Mouse (Mus musculus): ENCODE data around the gene Gm20388.

Gene Gm20388

DNA sequence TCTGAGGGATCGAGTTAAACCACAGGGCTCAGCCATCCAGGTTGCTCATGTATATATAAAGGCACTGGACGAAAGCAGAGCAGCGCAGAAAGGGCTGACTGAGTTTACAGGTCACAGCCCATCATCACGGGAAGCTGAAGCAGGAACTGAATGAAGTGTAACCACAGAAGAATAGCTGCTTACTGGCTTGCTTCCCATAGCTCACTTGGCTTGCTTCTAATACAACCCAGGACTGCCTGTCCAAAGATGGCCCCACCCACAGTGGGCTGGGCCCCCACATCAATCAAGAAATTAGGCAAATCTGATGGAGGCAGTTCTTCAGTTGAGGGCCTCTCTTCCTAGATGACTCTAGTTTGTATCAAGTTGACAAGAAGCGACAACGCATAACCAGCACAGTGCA is 4336.9 kb downstream of the Gm20388 start:
- DNase-seq, result no peak

DNA sequence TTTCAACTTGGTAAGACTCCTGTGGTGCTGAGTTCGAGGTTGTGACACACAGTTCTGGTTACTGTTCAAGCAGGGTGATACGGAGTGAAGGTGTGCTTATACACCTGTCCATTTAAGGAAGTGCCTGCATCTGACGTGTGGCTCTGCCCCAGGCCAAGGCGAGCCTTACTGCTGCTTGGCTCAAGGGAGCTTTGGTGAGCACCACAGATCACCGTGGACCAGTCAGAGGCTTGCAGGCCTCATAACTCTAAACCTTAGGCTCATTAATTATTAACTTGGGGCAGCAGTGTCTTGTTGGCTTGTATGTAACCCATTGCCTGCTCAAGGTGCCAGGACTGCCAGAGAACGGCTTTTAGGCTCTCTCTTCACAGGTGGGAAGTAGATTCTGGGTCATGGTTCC is 4338.0 kb downstream of the Gm20388 start:
- peak; percentile 47 for DNase-seq

DNA sequence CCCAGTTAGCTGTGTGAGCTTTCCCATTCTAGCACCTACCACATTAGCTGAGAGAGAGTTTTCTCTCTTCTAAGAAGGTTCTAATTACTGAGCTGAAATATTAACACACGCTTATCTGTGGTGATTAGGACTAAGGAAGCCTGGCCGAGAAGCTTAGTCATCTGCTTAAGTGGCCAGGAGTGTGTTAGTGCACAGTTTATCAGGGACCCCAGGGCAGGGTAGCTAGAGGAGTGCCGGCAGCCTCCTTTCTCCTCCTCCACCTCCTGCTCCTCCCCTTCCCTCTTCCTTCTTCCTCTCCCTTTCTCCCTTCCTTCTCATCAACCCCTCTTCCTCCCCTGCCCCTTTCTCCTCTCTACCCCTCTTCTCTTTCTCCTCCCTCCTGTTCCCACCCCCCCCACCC is 4339.6 kb downstream of the Gm20388 start:
- no peak for DNase-seq

DNA sequence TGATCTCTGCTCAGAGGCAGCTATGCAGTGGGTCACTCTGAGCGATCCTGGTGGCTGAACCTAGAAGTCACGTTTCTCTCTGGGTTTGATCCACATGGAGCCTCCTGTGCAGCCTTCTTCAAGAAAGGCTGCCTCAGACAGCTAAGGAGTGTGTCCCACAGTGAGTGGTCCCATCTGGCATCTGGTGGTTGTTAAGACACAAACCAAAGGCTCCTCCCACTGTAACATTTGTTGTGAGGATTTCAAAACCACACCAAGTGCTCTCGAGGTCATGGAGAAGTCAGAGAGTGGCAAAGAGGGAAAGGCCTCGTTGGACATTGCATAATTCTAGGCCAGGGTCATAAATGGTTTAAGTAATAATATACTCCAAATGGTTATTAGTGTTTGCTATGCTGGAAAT is 4340.1 kb downstream of the Gm20388 start:
- peak; percentile 61 for DNase-seq

DNA sequence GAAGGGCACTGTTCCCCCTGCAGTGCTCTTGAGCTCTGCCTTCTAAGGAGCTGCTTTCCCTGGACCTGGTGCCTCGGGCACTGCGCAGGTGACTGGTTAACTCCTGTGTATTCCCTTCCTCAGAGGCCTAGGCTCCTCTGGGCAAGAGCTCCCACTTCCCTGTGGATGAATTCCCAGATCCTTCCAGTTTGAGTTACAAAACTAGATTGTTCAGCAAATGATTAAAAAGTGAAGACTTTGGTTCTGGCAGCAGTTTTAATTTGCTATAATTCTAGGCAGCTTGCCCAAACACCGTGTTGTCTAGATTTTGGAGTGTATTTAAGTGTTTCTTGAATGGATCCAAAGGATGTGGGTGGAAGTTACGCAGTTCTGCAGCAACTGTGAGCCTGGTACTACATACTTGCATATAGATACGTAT is 4341.9 kb downstream of the Gm20388 start:
- peak; percentile 45 for DNase-seq

DNA sequence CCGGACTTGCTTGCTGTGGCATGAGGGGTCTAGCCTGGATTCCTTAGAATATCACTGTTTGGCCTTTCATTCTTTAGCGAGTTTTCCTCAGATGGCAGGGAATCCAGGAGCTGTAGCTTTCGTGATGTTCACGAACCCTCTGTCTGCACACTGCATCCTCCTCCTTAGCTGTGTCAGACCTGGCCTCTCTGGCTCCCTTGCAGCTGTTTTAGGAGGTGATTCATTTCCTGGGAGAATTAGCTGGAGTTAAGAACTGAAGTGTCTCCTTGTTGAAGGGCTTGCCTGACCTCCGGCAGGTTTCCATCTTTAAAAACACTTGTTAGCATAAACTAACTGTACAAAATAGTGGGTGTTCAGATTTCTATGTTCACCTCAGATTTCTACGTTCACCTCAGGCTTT is 4343.3 kb downstream of the Gm20388 start:
- no peak for DNase-seq

DNA sequence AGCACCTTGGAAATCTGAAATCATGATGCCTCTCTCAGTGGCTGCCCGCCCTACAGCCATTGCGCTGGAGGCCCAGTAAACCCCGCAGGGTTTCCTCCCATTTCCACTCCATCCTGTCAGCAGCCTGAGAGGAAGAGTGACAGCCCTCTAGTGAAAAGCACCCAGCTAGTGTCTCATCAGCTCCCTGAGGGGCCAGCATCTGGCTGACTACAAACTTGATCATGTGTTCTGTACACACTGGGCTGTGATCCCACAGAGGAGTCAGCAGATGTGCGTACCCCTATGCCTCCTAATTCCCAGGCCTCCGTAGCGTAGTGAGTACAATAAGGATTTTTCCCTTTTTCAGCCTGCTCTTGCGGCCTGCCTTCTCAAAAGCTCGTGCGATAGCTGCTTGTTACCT is 4346.2 kb downstream of the Gm20388 start:
- no peak for DNase-seq

DNA sequence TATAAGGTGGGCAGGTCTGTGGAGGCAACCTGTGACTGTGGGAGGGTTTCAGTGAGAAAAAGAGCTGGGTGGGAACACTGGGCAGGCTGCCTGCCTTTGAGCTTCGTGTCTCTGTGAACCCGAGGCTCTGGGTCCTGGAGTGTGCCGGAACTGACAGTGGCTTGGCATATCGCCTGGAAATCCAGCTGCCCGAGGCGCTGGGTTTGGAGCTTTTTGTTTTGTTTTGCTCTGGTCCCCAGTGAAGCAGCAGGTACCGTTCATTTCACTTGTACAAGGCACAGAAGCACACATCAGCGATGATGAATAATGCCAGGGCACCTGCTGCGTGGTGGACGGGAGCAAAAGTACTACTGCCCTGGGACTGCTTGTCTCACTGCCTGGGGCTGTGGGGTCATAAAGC is 4346.7 kb downstream of the Gm20388 start:
- DNase-seq, result peak; percentile 90

DNA sequence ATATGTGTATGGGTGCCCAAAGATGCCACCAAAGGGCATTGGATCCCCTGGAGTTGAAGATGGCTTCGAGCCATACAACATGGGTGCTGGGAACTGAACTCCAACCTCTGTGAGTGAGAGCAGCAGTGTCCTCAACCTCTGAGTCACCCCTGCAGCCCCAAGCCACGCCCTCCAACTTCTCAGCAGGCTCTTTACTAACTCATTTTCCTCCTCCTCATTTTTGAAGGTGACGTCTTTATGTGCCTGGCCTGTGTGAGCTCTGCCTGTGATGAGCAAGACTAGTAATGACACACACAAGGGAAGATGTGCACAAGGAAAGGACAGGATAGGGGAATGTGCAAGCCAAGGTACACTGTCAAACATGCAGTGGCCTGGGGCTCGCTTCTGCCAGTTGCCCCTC is 4348.5 kb downstream of the Gm20388 start:
- DNase-seq, result no peak

DNA sequence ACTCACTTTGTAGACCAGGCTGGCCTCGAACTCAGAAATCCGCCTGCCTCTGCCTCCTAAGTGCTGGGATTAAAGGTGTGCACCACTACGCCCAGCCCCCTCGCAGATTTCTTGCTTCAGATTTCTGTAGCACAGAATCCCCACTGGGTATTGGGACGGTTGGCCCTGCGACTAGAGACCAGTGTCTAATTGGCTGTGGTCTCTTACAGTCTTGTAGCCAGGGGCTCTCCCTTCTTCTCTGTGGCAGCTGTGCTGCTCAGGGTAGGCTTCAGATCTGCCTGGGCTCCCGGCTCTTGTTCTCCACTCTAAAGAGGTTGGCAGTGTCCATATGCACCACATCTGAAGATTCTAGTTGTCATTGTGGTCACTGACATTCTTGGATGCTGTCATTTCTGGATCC is 4349.3 kb downstream of the Gm20388 start:
- no peak for DNase-seq

DNA sequence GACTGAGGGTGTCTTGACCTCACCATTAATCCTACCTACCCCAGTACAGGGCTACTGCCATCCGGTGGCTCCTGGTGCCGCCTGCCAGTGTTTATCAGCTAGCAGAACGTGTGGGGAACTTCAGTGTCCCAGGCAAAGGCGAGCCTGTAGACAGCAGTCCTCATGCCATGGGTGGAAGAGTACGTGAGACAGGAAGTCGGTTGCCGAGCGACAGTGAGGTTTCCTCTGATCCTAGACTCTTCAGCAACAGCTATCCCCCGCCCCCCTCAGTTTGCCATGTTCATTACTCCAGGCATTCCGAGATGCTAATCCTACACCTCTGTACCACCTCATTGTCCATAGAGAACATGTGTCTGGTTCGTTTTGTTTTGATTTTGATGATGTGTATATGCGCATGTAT is 4349.7 kb downstream of the Gm20388 start:
- DNase-seq, result no peak

DNA sequence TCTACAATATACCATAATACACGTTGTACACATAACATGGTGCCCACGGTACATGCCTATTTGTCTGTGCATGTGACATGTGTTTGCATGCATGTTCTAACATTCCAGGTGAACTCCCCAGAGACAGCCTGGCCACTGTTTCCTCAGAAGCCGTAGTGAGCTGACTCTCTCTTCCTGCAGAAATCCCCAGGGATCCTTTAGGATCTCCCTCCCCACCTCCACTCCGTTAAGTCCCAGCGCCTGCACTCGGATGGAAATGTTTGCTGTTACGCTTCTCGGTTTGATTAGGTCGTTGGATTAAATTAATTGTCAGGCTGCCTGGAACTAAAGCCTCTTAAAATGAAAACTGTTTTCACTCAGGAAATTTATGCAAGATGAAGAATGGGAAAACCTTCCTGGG is 4352.4 kb downstream of the Gm20388 start:
- no peak for DNase-seq

DNA sequence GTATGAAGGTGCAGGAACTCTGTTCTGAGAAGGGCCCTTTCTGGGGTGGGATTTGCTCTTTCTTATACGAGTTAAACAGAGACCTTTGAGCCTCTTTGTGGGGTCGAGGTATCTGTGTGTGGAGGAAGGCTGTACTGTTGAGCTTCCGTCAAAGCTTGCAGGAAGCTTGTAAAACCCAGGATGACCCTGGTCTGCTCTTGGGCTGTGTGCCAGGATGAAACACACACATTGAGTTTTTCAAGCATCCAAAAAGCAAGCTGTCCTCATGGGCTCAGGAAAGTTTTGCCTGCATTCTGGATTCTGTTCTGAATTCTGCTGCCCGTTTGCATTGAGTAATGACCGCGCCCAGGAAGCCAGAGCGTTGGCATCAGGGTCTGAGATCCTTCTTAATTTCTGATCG is 4353.4 kb downstream of the Gm20388 start:
- DNase-seq, result peak; percentile 80

DNA sequence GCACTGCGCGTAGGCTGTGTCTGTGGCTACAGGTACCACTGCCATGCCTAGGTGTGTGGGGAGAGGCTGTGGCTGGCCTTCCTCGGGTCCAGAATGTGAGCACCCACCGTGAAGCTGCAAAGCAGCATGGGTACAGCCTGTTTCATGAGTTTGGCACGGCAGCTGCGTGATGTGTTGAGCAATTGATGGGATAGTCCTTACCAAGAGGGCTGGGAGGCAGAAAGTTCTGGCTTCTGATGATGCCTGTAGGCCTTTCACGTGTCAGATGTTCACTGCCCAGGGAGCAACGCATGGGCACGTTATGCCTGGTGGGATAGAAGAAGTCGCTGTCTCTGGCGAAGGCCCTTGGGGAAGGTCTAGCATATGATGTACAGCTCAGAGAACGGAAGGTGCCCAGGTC is 4354.0 kb downstream of the Gm20388 start:
- no peak for DNase-seq

DNA sequence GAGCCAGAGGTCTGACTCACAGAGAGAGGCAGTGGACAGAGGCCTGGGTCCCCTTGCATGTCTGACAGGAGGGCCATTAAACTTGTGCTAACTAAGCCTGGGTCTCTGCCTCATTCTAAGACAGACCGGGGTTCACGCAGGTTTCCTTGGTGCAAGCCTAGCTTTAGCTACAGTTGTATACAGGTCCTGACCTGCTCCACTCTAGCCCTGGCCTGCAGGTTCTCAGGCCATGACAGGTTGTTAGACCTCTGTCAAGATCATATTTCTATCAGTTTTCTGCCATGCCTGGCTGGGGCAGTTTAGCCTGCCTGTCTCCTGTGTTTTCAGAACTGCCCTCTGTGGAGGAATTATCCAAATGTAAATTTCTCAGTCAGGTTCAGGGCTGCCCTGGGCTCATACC is 4354.5 kb downstream of the Gm20388 start:
- no peak for DNase-seq

DNA sequence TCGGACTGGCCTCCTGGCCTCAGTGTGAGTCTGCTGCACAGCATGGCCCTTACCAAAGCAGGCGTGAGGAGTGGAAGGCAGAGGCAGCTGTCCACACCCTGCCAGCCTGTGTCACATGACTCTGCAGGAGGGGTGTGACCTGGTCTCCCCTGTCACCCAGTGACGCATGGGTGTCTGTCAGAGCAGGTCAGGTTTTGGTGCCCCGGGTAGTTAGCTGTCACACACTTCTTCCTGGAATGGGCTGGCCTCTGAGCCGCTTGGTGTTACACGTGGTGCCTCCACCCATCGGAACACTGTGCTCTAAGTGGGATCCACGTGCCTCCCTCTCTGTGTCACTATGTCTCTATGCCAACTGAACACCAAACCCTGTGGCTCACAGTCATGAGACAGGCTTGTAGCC is 4355.2 kb downstream of the Gm20388 start:
- no peak for DNase-seq

DNA sequence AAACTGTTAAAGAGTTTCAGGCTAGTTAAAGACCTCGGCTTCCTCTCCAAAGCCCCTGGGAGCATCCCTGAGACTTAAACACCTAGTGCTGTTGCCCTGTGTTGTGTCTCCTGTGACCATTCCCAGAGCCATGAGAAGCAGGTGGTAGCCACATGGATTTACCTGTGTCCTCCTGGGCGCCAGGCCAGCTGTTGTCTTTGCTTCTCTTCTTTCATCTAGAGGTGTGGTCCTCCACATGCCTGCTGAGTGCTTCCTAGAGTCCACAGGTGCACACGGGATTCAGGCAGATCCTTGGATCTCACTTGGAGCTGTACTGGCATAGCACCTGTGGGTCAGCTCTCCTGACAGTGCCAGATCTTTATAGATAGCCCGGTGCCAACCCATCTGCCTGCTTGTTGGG is 4356.6 kb downstream of the Gm20388 start:
- no peak for DNase-seq

DNA sequence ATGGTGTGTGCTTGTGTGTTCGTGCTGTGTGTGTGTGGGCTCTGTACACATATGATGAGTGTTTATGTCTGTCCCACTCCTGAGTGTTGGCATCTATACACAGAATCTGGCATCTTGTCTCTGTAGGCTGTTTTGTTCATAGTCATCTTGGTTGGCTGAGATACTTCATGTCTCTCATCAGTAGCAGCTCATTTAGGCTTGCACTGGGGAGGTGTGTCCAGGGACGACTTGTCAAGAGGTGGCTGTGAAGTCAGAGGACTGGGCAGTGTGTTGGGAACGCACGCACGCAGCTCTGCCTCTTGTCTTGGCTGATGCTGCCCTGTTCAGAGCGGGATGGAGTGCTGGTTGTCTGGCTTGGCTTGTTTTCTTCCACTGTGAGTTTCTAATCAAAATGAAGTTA is 4359.9 kb downstream of the Gm20388 start:
- no peak for DNase-seq

DNA sequence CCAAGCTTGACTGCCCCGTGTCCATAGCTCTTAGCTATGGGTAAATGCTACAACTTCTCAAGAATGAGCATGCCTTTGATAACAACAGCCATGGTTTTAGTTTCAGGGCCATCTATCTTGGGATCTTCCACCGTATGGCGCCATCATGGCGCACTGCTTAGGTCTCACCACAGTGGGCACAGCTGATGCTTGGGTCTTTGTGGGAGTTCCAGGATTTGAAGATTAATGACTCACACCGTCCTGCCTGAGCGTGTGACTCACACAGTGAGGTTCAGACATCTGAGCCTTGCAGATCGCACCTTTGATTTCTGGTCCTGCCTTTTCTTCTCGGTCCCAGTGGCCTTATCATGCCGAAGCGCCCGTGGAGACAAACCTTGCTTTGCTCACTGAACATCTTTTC is 4360.3 kb downstream of the Gm20388 start:
- no peak for DNase-seq

DNA sequence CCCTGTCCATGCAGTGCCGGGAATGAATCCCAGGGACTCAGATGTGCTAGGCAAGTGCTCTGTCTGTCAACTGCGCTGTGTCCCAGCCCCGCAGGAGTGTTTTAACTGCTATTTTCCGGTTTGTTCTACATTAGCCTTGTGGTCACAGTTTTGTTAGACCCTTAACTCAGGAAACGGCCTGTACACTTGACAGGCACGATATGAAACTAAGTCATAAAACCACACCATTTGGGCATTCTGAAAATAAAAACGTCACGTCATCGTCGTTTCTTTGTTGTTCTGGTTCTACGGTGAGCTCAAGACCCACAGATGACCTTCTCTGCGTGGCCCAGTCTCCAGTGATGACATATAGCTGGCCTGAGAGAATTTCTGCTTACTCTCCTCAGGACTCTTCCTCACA is 4360.9 kb downstream of the Gm20388 start:
- no peak for DNase-seq

DNA sequence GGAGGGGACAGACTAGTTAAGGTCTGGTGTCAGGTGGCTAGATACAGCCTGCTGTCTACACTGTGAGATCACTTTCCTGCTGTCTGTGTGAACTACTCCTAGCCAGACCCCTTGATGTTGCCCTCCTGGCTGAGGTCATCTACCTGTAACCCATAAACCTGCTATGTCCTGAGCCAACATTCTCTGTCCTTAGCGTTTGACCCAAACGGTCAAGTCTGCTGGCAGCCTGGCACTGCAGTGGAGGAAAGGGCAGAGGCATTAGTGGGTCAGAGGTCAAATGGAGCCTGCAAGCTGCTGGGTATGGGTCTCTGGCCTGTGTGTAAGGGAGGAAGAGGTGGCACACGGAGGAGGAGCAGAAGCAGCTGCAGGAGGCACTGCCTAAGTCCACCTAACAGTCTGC is 4362.2 kb downstream of the Gm20388 start:
- DNase-seq, result no peak

DNA sequence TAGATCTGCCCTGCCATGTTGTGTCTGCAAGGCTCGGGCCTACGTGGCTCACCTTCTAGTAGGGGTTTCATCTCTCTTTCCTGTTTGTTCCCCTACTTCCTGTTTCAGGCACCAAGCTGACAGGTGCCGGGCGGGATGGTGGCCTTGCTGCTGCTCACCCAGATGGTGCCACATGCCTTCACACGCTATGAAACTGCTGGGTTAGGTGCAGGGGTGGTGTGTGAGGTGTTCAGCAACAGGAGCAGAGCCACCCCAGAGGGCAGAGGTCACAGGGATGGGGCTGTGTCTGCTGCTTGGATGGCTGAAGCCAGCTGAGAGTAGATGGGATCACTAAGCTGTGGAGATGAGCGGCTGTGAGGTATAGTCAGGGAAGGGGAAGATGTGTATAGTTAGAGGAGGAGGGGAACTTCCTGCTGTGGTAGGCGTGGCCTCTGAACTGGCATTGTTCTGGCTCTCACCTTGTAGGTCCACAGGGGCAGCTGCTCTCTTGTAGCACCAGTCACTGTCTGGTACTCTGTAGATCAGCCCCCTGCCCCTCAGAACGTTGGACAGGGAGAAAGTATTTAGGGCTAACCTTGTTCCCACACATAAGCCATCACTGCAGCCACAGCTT is 4363.1 kb downstream of the Gm20388 start:
- DNase-seq, result no peak

DNA sequence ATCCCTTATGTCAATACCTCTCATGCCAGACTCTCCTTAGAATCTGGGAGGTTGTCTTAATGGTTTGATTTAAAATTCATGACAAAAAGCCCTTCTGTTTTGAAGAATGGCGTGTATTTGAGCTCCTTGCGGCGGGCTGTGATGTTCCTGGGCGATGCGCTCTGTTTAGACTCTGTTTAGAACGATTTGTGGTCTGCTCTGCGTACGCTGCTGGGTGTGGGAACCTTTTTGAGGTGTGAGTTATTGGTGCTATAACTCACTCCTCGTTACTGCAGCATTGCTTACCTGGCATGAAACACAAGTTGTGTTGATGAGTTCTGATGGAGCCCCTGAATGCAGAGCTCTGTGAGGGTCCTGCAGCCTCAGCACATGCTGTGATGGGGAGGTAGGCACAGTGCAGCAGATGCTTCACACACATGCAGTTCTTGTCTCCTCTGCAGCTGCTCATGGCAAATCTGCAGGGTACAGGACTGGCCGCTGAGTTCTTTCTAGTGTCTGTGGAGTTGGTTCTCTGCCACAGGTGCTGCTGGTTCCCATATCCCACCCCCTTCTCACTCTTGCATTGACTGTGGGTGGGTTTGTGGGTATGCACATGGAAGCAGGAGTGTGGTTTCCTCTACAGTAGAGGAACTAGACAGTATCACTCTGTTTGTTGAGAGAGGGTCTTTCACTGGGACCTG is 4363.9 kb downstream of the Gm20388 start:
- no peak for DNase-seq

DNA sequence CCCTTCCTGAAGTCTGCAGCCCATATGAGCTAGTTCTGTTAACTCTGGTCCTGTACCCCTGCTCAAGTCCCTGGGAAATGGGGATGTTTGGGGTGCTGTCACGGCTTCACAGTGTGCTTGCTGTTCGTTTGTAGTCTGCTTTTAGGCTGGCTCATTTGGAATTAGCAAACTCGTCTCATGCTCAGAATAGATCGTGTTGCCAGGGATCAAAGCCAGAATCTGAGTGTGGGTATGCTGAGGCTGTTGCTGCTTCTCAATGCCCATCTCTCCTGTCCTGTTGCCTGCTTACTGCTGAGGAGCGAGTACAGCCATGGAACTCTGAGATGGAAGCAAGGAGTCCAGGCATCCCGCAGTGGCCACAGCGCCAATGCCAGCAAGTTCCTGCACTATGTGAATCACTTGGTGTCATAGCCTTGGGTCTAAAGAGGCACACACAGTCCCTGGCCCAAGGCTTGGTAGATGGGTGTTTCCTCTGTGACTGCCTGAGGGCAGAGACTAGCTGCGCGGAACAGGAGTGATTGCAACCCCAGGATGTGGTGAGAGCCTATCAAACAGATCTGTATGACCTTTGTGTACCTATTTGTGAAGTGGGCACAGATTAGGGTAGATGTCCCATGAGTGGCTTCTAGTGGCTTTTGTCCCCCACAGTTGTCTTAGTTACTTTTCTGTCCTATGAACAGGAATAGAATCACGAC is 4364.9 kb downstream of the Gm20388 start:
- DNase-seq, result no peak
